Mouse (Mus musculus): Measurements from ENCODE around the gene Smyd3.

Gene Smyd3

DNA sequence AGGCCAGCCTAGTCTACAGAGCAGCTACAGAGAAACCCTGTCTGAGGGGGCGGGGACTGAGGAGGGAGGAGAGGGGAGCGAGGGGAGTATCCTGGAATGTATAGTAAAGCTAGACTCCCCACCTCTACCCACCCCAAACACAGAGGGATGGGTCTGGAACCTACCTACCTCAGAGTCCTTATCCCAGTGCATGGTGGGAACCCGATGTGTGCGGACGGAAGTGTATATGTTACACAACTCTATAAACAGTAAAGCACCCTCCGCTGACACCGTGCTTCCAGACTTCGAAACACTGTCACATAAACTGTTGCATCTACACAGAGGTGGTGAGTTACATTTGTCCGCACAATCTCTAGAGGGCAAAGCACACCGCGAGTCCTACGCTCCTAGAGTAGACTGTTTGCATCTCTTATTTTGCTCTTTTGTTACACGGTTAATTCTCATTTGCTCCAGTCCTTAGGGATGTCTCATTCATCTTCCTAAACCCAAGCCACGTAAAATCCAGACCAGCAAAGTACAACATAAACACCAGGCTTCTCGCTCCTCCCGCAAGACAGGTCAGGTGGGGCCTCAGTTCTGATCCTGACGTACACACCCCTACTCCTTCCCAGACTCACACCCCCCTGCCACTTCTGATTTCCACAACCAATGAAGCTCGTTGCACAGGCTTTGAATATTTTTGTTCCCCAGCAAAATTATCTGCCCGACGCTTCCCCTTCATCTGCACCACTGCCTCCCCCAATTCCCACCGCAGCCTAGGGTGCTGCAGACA lies 714 bp downstream of the Smyd3 start:
- in situ Hi-C loops (cut with MboI, MseI) = no loop called here

DNA sequence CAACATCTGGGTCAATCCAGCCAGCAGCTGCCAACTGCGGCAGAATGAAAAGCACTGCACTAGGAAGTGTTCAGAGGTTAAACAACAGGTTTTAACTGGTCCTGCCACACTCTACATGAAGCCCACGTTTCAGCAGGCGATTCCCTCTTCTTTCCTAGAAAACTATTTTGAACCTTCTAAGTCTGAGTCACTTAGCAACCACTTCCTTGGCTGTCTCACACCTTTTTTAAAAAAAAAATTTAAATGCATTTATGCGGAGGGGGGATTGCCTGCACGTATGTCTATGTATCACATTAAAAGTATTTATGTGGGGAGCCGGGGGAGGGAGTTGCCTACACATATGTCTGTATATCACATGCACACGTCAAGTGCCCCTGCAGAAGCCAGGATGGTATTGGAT lies 5.9 kb downstream of the Smyd3 start:
- in situ Hi-C loops (cut with MboI, MseI) = no loop called here

- in situ Hi-C loops (cut with MboI, MseI) = no loop called here
Measured at GRCm38 (mm10) chr1:179510546-179511340, 7.1 kb downstream of the Smyd3 start.

DNA sequence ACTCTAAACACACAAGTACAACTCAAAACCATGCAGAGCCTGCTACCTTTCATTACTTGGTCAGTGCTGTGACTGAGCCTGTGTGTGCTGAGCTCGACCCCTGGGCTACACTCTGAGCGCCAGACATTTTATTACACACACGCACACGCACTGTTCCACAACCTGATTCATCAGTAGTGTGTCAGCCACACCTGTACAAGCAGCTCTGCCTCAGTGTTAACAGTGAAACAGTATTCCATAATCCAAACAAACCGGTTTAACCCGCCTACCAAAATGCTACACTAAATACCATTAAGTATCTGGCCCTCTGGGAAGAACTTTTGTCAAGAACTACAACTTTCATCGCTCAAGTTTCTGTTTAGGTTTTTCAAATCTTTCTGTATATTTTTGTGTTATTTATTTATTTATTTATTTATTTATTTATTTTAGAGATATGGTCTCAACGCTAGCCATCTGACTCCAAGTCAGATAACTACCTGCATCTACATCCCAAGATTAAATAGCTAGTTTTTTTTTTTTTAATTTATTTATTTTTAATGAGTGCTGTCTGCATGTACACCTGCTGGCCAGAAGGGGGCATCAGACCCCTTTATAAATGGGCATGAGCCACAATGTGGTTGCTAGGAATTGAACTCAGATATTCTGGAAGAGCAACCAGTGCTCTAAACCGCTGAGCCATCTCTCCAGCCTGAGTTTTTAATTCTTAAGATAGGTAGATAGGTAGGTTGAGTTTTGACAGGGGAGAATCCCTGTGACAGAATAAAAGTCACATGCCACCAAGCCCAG lies 11.1 kb downstream of the Smyd3 start:
- in situ Hi-C loops (cut with MboI, MseI) = loop anchor here (10.0 kb wide), 1 partner anchor 228 kb away; no protein-coding TSS in a partner anchor

- in situ Hi-C loops (cut with MboI, MseI) = loop anchor here (5.0 to 10.0 kb wide), 2 partner anchors 130 to 232 kb away; no protein-coding TSS in a partner anchor
Measured at GRCm38 (mm10) chr1:179502565-179502964, 15.3 kb downstream of the Smyd3 start.

- in situ Hi-C loops (cut with MboI, MseI) = no loop called here
Measured at GRCm38 (mm10) chr1:179499257-179499656, 18.6 kb downstream of the Smyd3 start.

- in situ Hi-C loops (cut with MboI, MseI) = no loop called here
Measured at GRCm38 (mm10) chr1:179492908-179493307, 24.9 kb downstream of the Smyd3 start.

GRCm38 (mm10) chr1:179488520-179488919 lies 29.3 kb downstream of the Smyd3 start:
- in situ Hi-C loops (cut with MboI, MseI) = no loop called here

DNA sequence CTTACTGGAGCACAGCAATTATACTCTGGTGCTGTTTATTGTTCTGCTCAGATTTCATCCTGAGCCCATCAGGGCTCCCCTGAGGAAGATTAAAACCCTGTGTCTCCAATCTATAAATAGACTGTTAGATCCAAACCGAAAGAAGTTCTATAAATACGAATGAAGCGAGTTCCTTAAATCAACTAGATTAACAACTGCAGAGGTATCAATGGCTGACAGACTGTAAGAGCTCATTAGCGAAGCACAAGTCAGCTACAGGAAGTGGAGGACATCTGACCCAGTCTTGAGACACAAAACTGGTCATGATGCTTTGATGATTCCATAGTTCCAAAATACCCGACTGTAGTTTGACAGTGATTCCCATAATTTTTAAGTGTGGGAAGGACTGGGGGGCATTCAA lies 29.9 kb downstream of the Smyd3 start:
- in situ Hi-C loops (cut with MboI, MseI) = no loop called here

DNA sequence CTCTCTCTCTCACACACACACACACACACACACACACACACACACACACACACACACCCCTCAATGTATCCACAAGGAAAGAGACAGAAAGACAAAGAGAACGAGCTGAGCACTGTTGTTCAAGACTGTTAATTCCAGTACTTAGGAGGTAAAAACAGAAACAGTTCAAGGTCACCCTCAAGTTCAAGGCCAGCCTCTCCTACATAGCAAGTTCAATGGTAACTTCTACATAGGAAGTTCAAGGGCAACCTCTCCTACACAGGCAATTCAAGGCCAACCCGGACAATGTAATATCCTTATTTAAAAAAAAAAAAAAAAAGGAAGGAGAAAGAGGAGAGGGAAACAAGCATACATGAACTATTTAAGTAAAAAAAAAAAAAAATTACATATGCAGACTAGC lies 30.6 kb downstream of the Smyd3 start:
- in situ Hi-C loops (cut with MboI, MseI) = no loop called here

DNA sequence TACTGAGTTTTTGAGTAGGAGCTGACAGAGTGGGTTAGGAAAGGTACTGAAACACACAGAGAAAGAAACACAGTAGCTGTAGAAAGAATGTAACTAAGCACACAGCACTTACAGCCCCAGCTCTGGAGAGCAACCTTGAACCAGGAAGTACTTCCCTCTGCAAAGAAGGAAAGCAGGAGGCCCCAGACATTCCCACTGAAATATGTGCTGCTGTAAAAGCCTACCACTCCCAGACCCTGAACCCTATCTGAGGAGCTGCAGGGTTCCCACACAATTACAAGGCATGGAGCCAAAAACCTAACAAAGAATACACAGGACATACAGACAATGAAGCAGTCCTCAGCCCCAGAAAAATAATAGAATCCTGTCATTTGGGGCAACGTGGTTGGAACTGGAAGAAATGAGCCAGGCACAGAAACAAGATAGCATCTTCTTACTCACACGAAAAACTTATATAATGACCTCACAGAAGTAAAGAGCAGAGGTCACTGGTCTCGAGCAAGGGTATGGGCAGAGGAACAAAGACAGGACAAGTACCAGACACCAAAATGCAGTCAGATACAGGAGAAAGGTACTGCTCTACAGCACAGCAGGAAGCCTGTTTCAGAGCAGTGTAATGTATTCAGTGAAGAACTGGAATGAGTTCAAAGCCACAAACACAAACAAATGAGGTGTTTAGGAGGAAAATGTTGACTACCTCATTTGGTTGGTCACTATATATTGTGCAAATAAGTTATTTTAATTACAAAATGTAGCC lies 31.9 kb downstream of the Smyd3 start:
- in situ Hi-C loops (cut with MboI, MseI) = no loop called here

- in situ Hi-C loops (cut with MboI, MseI) = no loop called here
Measured at GRCm38 (mm10) chr1:179480862-179481261, 37.0 kb downstream of the Smyd3 start.

- in situ Hi-C loops (cut with MboI, MseI) = loop anchor here (5.0 kb wide), 1 partner anchor 950 kb away; the partner anchor contains the start of gene Kif26b
Measured at GRCm38 (mm10) chr1:179477157-179477902, 40.5 kb downstream of the Smyd3 start.

DNA sequence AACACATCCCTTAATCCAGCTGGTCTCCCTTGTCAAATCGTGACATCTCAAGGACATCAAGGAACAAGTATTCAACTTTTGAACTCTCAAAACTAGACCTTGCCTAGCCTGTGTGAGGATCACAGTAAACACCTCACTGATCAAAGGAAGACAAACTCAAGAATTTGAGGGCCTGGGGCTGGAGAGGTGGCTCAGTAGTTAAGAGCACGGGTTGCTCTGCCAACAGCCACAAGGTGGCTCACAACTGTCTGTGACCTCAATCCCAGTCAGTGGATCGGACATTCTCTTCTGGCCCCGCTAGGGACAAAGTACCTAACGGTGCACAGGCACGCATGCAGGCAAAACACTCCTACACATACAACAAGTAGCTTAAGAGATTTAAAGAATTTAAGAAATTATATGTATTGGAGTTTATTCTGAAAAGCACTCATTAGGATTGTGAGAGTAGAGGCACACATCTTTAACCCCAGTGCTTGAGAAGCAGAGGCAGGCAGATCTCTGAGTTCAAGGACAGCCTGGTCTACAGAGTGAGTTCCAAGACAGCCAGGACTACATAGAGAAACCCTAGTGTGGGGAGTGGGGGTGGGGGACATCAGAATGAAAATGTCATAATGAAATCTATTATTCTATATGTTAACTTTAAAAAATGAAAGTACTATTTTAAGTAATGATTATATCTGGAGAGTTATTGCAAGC lies 41.2 kb downstream of the Smyd3 start:
- in situ Hi-C loops (cut with MboI, MseI) = loop anchor here (5.0 kb wide), 1 partner anchor 949 kb away; the partner anchor contains the start of gene Kif26b

GRCm38 (mm10) chr1:179474776-179475175 lies 43.1 kb downstream of the Smyd3 start:
- in situ Hi-C loops (cut with MboI, MseI) = loop anchor here (5.0 kb wide), 1 partner anchor 947 kb away; the partner anchor contains the start of gene Kif26b

DNA sequence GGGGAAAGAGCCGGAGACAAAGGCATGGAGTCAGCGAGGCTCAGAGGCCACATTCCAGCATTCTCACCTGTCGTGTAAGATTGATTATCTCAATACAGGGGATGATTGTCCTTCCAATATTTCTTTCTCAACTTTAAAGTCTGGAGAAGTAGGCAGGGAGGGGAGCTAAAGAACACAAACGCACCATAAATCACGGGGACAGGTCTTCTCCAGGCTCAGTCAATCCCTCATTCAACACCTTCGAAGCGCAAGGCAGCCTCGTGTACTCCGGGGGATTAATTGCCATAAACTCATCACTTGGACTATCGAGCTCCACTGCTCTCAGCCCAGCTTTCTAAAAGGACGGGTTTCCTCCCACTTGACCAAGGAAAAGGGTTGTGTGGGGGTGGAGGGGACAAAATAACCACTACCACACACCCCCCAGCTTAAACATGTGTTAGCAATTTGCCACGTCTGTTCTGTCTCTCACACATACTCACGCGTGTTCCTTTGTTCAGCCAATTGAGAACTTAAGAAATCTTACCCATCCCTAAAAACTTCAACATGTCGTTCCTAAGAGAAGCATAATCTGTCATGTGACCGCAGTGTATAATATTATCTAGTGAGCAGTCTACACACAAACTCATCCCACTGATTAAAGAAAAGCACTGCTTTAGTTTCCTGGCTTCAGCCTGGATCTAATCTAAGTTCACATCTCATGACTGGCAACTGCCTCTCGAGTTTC lies 43.8 kb downstream of the Smyd3 start:
- in situ Hi-C loops (cut with MboI, MseI) = no loop called here

DNA sequence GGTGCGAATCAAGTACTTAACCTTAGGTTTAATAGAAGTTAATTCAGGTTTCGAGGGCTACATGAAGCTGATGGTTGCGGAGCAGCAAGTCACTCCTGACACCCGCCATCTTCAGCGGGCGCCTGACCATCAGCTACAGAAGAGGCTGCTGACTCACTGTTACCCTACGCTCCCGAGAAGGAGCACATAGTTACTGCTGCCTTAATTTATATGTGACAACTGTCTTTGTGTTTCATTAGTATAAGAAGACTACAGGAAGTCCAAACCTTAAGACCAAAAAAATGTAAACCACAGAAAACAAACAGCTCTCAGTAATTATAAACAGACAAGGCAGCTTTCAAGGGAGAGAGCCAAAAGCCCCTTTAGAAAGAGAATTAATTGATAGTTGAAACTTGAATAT lies 49.9 kb downstream of the Smyd3 start:
- in situ Hi-C loops (cut with MboI, MseI) = no loop called here

GRCm38 (mm10) chr1:179462376-179462775 lies 55.5 kb downstream of the Smyd3 start:
- in situ Hi-C loops (cut with MboI, MseI) = no loop called here

Measured in T-helper 1 cell (primary cell).